Mouse (Mus musculus) effector memory CD4-positive, alpha-beta T cell, adult 5 months (primary cell): ENCODE results near the gene Cd79b. TPM values are rescaled to one million over a fixed set of nuclear protein-coding genes. Genes with fewer than 3 reads are reported as not detected.

Source experiments
- polyA plus RNA-seq: library from polyadenylated mRNA; unstranded; fragments of 100-300 nt; shearing (Covaris generic); gene quantifications from one replicate; pipeline ENCODE4 v1.2.1, GENCODE M21; 2017

The Cd79b gene
- polyA plus RNA-seq: 0.31 TPM

DNA sequence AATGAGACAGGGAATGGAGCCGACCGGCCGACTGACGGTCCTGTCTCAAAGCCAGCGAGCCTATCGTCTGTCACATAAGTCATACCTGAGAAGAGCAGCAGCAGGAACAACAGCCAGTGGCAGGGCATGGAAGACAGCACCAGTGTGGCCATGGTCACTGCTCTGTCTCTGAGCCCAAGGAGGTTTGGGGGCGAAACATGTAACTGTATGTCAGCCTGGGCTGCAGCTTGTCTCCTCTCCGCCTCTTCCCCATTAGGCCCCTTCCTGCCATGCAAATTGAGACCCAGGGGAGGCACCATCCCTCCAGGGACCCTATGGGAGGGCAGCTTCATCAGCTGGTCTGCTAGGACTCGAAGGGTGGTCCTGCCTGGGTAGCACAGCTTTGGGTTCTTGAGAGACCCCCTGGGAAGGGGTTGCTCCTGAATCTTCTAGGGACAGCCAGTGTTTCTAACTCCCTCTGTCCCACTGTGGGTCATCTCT lies at the start of gene Cd79b:
Cd79b (minus strand) TSS at position 430 of the 480 bp plus-strand sequence.

DNA sequence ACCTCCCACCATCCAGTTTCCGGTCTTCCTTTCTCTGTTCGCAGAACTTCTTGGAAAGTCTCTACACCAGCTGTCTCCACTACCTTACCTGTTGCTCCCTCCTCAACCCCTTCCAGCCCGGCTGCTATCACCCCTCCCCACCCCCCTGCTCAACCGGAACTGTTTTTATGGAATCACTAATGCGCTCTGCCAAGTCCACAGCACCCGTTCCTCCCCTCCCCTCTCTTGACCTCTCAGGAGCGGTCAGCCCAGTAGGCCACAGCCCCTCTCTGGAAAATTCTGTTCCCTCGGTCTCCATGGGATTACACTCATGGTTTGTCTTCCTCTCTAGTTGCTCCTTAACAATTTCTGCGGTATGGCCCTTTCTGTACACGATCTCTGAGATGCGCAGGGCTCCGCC lies 38.6 kb upstream of the Cd79b start, which contains the start of gene Scn4a:
Scn4a (minus strand) TSS at position 101 of the 400 bp plus-strand sequence.

DNA sequence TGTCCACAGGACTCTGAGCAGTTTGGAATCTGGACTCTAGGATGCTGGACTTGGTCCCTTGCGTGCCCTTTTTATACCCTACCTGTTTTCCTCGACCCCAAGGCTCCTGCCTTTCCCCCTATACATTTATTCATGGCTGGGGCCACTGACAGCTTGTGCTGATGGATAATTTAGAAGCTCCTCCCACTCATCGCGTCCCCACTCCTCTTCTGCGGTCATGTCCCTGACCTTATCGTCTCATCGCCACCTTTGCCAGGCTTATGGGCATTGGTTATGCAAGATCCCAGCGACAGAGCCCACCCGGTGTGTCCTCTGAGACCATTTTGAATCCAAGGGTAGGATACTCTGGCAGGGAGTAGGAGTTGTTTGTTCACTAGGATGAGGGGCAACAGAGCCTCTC lies 12.8 kb downstream of the Cd79b start, which contains the start of gene Gh:
Gh (minus strand) TSS at position 101 of the 400 bp plus-strand sequence.

DNA sequence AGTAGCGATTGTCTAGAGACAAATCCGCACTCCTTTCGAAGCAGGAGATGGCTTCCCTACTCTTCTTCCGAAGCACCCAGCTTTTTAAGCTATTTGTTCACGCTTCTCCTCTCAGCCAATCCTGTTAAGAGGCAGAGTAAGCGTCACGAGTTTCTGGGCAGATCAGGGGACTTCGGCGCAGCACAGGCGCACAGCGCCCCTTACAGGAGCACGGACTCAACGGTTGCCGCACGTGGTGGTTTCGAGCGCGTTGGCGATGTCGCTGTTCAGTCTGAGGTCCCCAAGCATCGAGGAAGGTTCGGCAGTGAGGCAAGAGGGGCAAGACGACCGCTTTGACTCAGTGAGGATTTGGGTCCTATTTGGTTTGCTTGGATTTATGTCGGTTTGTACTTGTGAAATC lies 38.1 kb downstream of the Cd79b start, which contains the start of gene Tcam1:
Tcam1 (plus strand) TSS at position 219 of the 400 bp plus-strand sequence.

DNA sequence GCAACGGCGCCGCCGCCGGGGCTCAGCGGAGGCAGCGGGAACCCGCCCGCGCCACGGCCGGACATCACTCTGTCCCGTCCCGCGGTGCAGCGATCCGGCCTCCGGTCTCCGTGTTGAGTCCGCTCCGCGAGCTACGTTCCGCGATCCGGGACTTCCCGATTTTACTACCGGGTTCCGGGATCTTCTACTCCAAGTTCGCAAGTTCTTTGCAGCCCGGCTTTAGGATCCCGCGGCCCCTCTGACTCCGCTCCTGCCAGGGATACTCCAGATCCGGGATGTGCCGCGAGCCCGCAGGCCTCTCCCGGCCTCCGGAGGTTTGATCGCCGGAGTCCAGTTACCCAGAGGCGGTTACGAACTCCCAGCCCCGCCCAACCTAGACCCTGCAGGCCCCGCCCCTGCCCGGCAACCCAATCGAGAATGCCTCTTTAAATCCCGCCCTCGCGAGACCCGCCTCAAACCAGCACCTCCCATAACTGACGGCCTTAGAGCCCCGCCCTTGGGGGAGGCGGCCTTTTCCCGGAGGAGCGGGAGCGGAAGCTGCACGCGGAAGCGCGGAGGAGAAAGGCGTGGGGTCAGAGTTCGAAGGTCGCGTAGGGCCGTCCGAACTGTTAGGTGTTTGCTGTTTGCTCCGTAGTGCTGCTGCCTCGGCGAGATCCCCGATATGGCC lies 41.8 kb downstream of the Cd79b start, which contains the start of gene Smarcd2:
Smarcd2 (minus strand) TSS at position 329 of the 667 bp plus-strand sequence.

Other genes with a start within 250 kb of the Cd79b start
- gene Taco1, start 248.7 kb downstream of the Cd79b start, polyA plus RNA-seq: 5.0 TPM
- 102 TPM for gene Map3k3, start 230.1 kb downstream of the Cd79b start, polyA plus RNA-seq
- not detected for gene Gm10840, start 153.9 kb downstream of the Cd79b start, polyA plus RNA-seq
- 940 TPM for gene Limd2, start 153.9 kb downstream of the Cd79b start, polyA plus RNA-seq
- gene Strada, start 112.6 kb downstream of the Cd79b start, polyA plus RNA-seq: 28.5 TPM
- 66.9 TPM for gene Ccdc47, start 98.4 kb downstream of the Cd79b start, polyA plus RNA-seq
- gene Ddx42, start 97.8 kb downstream of the Cd79b start, polyA plus RNA-seq: 105 TPM
- gene Ftsj3, start 58.7 kb downstream of the Cd79b start, polyA plus RNA-seq: 67.4 TPM
- gene Psmc5, start 58.6 kb downstream of the Cd79b start, polyA plus RNA-seq: 120 TPM
- 116 TPM for gene Smarcd2, start 41.8 kb downstream of the Cd79b start, polyA plus RNA-seq
- gene Tcam1, start 38.1 kb downstream of the Cd79b start, polyA plus RNA-seq: not detected
- not detected for gene Gh, start 12.9 kb downstream of the Cd79b start, polyA plus RNA-seq
- gene Scn4a, start 38.5 kb upstream of the Cd79b start, polyA plus RNA-seq: not detected
- gene Prr29, start 50.7 kb upstream of the Cd79b start, polyA plus RNA-seq: not detected
- gene Icam2, start 73.3 kb upstream of the Cd79b start, polyA plus RNA-seq: 82.2 TPM
- 127 TPM for gene Ern1, start 173.1 kb upstream of the Cd79b start, polyA plus RNA-seq